Mouse (Mus musculus) liver, embryonic 14.5 days (tissue): ENCODE data around the gene Alyref.

ENCODE experiments used
- CTCF ChIP-seq: IDR thresholded peaks from 2 replicates; pipeline ENCODE4 v1.5.1; 2016; ENCODE audit warnings: antibody characterized with exemption, low read depth, control low read depth
- EP300 ChIP-seq: IDR thresholded peaks from 2 replicates; pipeline ENCODE4 v1.6.1; 2016; ENCODE audit warnings: antibody characterized with exemption, low read depth

- no peak for TF ChIP-seq CTCF
- no peak for TF ChIP-seq EP300
Observed at GRCm38 (mm10) chr11:120630881-120631725, 32.9 kb upstream of the Alyref start.
